Mouse (Mus musculus): ENCODE measurements around the gene Npr2. TPM values are rescaled to one million over a fixed set of nuclear protein-coding genes. Genes with fewer than 3 reads are reported as not detected.

Npr2 gene
- total RNA-seq, 1 experiment from 2014 or later: 37.9 TPM

GRCm38 (mm10) chr4:43672070-43672469, 40.3 kb downstream of the Npr2 start:
- peak; percentile 93 for DNase-seq

DNA sequence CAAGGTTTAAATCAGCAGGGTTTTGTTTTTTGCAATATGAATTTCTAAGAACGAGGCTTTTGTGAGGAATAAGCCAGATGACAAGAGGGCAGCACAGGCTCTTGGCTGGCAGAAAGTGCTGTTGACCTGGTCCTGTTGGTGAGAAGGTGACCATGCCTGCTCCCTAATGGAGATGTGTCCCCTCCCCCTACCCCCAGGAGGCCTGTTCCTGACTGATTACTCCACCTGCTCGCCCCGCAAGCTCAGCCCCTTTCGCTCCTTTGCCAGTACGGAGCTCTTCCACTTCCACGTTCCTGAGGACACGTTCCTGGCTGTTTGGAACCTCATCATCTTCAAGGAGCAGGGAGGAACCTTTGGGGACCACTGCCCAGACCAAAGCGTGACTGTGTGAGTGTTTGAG, 42.0 kb downstream of the Npr2 start:
- DNase-seq: no peak

DNA sequence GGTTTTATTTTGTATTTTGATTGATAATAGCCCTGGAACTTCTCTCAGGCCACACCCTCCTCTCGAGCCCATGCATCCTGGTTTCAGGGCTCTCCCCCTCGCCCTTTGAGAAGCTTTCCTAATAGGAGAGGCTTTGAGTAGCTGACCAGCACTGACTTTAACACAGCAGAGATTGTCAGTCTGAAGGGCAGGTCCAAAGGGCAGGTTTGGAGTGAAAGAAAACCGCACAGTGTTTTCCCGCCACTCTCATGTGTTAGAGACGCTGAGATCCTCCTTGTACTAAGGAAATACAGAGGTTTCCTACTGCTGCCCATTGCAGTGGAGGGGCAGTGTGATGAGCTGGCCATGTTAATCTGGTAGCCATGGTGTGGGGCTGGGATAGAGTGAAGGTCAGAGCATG, 43.2 kb downstream of the Npr2 start:
- DNase-seq: no peak

- DNase-seq: no peak
These were observed 43.9 kb downstream of the Npr2 start for GRCm38 (mm10) chr4:43675608-43676007.

- no peak for DNase-seq
These were observed 46.8 kb downstream of the Npr2 start for GRCm38 (mm10) chr4:43678541-43678940.

DNA sequence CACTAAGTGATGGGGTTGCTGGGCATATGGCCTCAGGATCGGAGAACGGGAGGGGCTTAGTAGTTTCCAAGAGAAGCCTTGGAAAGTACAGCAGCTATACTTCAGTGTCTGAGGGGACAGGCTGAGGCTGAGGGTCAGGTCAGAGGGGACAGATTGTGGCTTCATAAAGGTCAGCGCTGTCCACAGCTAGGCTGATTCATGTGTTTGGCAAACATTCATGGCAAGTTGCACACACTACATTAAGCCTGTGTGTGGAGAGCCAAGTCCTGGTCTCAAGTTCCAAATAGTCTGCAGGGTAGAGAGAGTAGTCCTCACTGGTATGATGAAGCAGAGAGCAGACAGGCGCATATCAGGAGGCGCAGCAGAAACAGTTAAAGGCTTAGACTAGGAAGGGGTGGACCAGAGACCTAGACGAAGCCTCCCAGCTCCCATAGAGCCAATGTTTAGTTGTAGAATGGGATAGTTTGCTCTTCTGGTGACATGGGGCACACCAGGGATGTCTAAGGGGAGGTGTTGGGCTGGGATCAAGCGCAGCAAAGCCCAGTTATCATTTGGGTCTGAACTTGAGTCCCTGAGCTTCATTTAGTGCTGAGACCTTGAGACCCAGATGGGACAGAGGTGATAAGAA, 47.8 kb downstream of the Npr2 start:
- DNase-seq: peak; percentile 37

- no peak for DNase-seq
These were observed 58.3 kb downstream of the Npr2 start for GRCm38 (mm10) chr4:43690021-43690420.

DNA sequence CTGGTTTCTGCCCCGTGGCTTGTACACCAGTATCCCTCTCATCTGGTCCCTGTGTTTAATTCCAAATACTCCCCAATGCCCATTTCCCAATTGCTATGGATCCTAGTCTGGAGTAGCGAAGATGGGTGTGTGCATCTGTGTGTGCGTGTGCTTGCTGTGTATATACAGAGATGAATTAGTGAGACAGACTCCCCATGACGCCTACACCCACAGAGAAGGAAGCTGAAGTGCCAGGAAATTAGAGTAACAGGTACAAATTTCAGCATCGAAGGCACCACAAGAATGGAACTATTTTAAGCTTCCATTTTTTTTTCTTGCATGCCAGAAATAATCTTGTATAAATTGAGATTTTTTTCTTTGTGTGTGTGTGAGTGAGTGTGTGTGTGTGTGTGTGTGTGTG, 59.3 kb downstream of the Npr2 start:
- no peak for DNase-seq

- DNase-seq: peak; percentile 60
These were observed 62.1 kb downstream of the Npr2 start for GRCm38 (mm10) chr4:43693806-43694241.

DNA sequence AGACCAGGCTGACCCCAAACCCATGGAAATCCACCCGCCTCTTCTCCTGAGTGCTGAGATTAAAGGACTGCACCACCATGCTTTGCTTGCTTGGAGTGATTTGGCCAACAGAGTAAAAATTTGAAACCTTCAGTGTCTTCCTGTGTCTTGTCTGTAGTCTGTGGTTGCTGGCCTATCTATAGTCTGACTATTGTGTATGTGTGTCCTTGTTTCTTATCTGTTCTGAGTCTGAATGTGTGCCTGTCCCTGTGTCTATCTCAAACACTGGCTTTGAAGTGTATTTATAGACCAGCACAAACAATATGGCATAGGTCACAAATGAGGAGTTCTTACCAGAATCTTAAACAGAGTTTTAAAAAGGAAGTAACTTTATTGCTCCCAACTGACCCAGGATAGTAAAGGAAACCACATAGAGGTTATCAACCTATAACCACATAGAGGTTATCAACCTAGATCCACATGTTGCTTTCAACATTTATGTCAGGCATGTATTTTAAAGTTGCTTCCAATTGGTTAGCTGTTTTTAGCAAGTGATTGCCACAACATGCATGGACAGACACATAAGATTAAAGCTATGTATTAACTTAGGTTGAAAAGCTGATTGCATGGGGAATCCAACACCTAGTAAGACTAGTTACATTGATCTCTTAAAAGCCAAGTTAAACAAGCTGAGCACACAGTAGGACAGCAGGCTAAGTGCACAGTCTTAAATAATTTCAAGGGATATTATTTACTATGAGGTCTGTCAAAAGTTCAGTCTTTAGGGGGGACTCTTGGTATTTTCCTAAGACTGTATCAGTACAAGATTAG, 62.9 kb downstream of the Npr2 start:
- DNase-seq: no peak

- DNase-seq: peak; percentile 42
These were observed 63.5 kb downstream of the Npr2 start for GRCm38 (mm10) chr4:43695249-43695671.

GRCm38 (mm10) chr4:43696561-43696960, 64.8 kb downstream of the Npr2 start:
- no peak for DNase-seq

GRCm38 (mm10) chr4:43700707-43701106, 69.0 kb downstream of the Npr2 start, which contains the start of gene Olfr70:
Gene Olfr70, minus strand, starts transcription at chr4:43700807.
- no peak for DNase-seq

Small RNA genes within 50 kb of the gene (microRNA-seq; reads per million reads assigned to microRNA genes)
- gene Gm25262: 0.36 to 1.0 reads per million in 2 experiments

Other genes with a start within 250 kb of the Npr2 start
- gene Rusc2, start 250.0 kb upstream of the Npr2 start, total RNA-seq (2021): 38.6 and 62.1 TPM in 2 replicates
- not detected in 2 replicates for gene Fam166b, start 202.8 kb upstream of the Npr2 start, total RNA-seq (2021)
- gene Tesk1, start 190.0 kb upstream of the Npr2 start, total RNA-seq (2021): 51.3 and 53.2 TPM in 2 replicates
- 2.9 TPM in 1 of 2 replicates, not detected in the other for gene Cd72, start 177.3 kb upstream of the Npr2 start, total RNA-seq (2021)
- 0.24 TPM in 1 of 2 replicates, not detected in the other for gene Sit1, start 148.2 kb upstream of the Npr2 start, total RNA-seq (2021)
- gene Ccdc107, start 139.0 kb upstream of the Npr2 start, total RNA-seq (2021): 54.6 and 58.2 TPM in 2 replicates
- gene Arhgef39, start 132.2 kb upstream of the Npr2 start, total RNA-seq (2021): 4.6 and 7.4 TPM in 2 replicates
- gene Car9, start 125.0 kb upstream of the Npr2 start, total RNA-seq (2021): 0.61 TPM in 1 of 2 replicates, not detected in the other
- gene Tpm2, start 108.2 kb upstream of the Npr2 start, total RNA-seq (2021): 98.8 and 110 TPM in 2 replicates
- gene Creb3, start 69.6 kb upstream of the Npr2 start, total RNA-seq (2021): 111 and 172 TPM in 2 replicates
- 229 and 303 TPM in 2 replicates for gene Tln1, start 69.2 kb upstream of the Npr2 start, total RNA-seq (2021)
- gene Rgp1, start 53.2 kb upstream of the Npr2 start, total RNA-seq (2021): 50.5 and 58.9 TPM in 2 replicates
- 11.9 and 15.4 TPM in 2 replicates for gene Gba2, start 53.1 kb upstream of the Npr2 start, total RNA-seq (2021)
- gene Msmp, start 47.4 kb upstream of the Npr2 start, total RNA-seq (2021): 4.5 and 5.7 TPM in 2 replicates
- gene Spag8, start 21.7 kb downstream of the Npr2 start, total RNA-seq (2021): 0.55 TPM in 1 of 2 replicates, not detected in the other
- 63.7 and 75.0 TPM in 2 replicates for gene Hint2, start 24.5 kb downstream of the Npr2 start, total RNA-seq (2021)
- gene Tmem8b, start 37.0 kb downstream of the Npr2 start, total RNA-seq (2021): 4.3 and 7.4 TPM in 2 replicates
- gene Fam221b, start 37.2 kb downstream of the Npr2 start, total RNA-seq (2021): 0.21 TPM in 1 of 2 replicates, not detected in the other
- not detected in 2 replicates for gene Olfr70, start 68.9 kb downstream of the Npr2 start, total RNA-seq (2021)
- not detected in 2 replicates for gene Olfr71, start 78.3 kb downstream of the Npr2 start, total RNA-seq (2021)
- gene Hrct1, start 95.3 kb downstream of the Npr2 start, total RNA-seq (2021): 1.5 and 1.9 TPM in 2 replicates
- 2.1 and 2.7 TPM in 2 replicates for gene Spaar, start 98.1 kb downstream of the Npr2 start, total RNA-seq (2021)
- gene Olfr159, start 139.1 kb downstream of the Npr2 start, total RNA-seq (2021): not detected in 2 replicates
- gene Olfr156, start 192.0 kb downstream of the Npr2 start, total RNA-seq (2021): not detected in 2 replicates
- not detected in 2 replicates for gene Olfr157, start 208.3 kb downstream of the Npr2 start, total RNA-seq (2021)
- not detected in 2 replicates for gene Olfr155, start 219.6 kb downstream of the Npr2 start, total RNA-seq (2021)
- 12.3 and 16.1 TPM in 2 replicates for gene Reck, start 243.6 kb downstream of the Npr2 start, total RNA-seq (2021)

All from adrenal gland, postnatal 25 days (tissue).